Mouse (Mus musculus): ENCODE results near the gene Ldlrad3.

The Ldlrad3 gene

GRCm38 (mm10) chr2:102185951-102186561 is at the start of gene Ldlrad3:
Ldlrad3 (minus strand) TSS chr2:102186385.
- peak; percentile 86 for DNase-seq (ENCODE audit: low spot score)

GRCm38 (mm10) chr2:102231470-102231869 is 45.3 kb upstream of the Ldlrad3 start:
- no peak for DNase-seq (ENCODE audit: low spot score)

GRCm38 (mm10) chr2:102229126-102229525 is 42.9 kb upstream of the Ldlrad3 start:
- DNase-seq (ENCODE audit: low spot score): no peak

- DNase-seq (ENCODE audit: low spot score): no peak
Observed at GRCm38 (mm10) chr2:102228331-102228730, 42.1 kb upstream of the Ldlrad3 start.

- DNase-seq (ENCODE audit: low spot score): no peak
Observed at GRCm38 (mm10) chr2:102227839-102228238, 41.7 kb upstream of the Ldlrad3 start.

GRCm38 (mm10) chr2:102226274-102226673 is 40.1 kb upstream of the Ldlrad3 start:
- DNase-seq (ENCODE audit: low spot score): no peak

- no peak for DNase-seq (ENCODE audit: low spot score)
Observed at GRCm38 (mm10) chr2:102223355-102224128, 37.4 kb upstream of the Ldlrad3 start.

- no peak for DNase-seq (ENCODE audit: low spot score)
Observed at GRCm38 (mm10) chr2:102222749-102223148, 36.6 kb upstream of the Ldlrad3 start.

GRCm38 (mm10) chr2:102216817-102217216 is 30.6 kb upstream of the Ldlrad3 start:
- no peak for DNase-seq (ENCODE audit: low spot score)

GRCm38 (mm10) chr2:102212096-102212495 is 25.9 kb upstream of the Ldlrad3 start:
- DNase-seq (ENCODE audit: low spot score): no peak

- no peak for DNase-seq (ENCODE audit: low spot score)
Observed at GRCm38 (mm10) chr2:102205672-102206399, 19.7 kb upstream of the Ldlrad3 start.

GRCm38 (mm10) chr2:102203478-102203877 is 17.3 kb upstream of the Ldlrad3 start:
- no peak for DNase-seq (ENCODE audit: low spot score)

GRCm38 (mm10) chr2:102202211-102202770 is 16.1 kb upstream of the Ldlrad3 start:
- no peak for DNase-seq (ENCODE audit: low spot score)

- DNase-seq (ENCODE audit: low spot score): peak; percentile 6
Observed at GRCm38 (mm10) chr2:102201198-102201948, 15.2 kb upstream of the Ldlrad3 start.

- DNase-seq (ENCODE audit: low spot score): no peak
Observed at GRCm38 (mm10) chr2:102197332-102197731, 11.1 kb upstream of the Ldlrad3 start.

GRCm38 (mm10) chr2:102196709-102197108 is 10.5 kb upstream of the Ldlrad3 start:
- DNase-seq (ENCODE audit: low spot score): no peak

- no peak for DNase-seq (ENCODE audit: low spot score)
Observed at GRCm38 (mm10) chr2:102195494-102195893, 9.3 kb upstream of the Ldlrad3 start.

GRCm38 (mm10) chr2:102194247-102194646 is 8.1 kb upstream of the Ldlrad3 start:
- DNase-seq (ENCODE audit: low spot score): no peak

- DNase-seq (ENCODE audit: low spot score): peak; percentile 48
Observed at GRCm38 (mm10) chr2:102192943-102193820, 7.0 kb upstream of the Ldlrad3 start.

GRCm38 (mm10) chr2:102191736-102192135 is 5.6 kb upstream of the Ldlrad3 start:
- no peak for DNase-seq (ENCODE audit: low spot score)

GRCm38 (mm10) chr2:102190956-102191355 is 4.8 kb upstream of the Ldlrad3 start:
- no peak for DNase-seq (ENCODE audit: low spot score)

Data from ovary, adult 18-20 months (tissue).